Mouse (Mus musculus) central nervous system, embryonic 18 days (tissue): Measurements from ENCODE around the gene Cypt15. TPM values are rescaled to one million over a fixed set of nuclear protein-coding genes. Genes with fewer than 3 reads are reported as not detected.

Source experiments
- polyA plus RNA-seq: library from polyadenylated mRNA; depleted of rRNA; stranded (reverse); fragments of >200 nt; gene quantifications from 2 replicates; pipeline ENCODE4 v1.2.3, GENCODE M21; 2012; rRNA removed

The Cypt15 gene
- polyA plus RNA-seq = not detected in 2 replicates

DNA sequence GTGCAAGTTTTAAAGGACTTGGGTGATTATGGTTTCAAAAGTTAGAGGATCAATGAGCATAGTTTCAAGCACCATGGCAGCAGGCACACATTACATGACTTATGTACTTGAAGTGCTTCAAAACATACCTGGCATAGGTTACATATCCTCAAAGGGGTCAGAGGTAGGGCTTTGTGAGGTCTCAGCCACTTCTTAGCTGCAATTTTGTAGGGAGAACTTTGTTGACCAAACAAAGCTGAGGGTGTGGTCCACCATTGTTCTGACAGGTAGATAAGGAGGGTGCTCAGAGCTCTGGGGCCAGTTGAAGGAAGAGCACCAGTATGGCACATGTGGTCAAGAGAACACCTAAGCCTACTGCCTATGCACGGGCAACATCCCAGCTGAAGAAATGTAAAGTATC lies at the start of gene Cypt15:
Gene Cypt15, plus strand, starts transcription at position 301 of the 400 bp plus-strand sequence.

